Mouse (Mus musculus) CD4-positive, CD25-positive, alpha-beta regulatory T cell, adult 2 months (primary cell): ENCODE measurements around the gene Kif16b.
"Not testable (repeated sequence)": the region's sequence is repeated elsewhere in the genome, so short reads cannot be mapped to it uniquely, and the experiment has no call there.

Experiments
- DNase-seq: peaks from one replicate; pipeline ENCODE4 v3.0.0-alpha.2; 2012; ENCODE audit warnings: low read depth, low spot score

Gene Kif16b

DNA sequence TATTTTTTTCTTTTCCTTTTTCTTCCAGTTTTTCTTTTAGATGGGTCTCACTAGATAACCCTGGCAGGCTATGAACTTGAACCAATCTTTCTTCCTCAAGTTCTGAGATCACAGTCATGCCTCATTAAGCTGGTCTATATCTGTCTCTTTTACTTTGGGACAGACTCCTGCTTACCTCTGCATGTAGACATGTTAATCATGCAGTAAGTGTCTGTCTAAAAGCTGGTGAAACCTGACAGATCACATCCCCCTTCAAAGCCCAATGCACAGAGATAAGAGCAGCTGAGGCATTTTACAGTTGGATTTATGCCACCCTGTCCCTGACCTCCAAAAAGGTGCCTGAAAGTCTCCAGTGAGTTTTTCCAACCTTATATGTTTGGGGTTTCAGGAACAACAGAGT lies 310.4 kb downstream of the Kif16b start:
- no peak for DNase-seq

DNA sequence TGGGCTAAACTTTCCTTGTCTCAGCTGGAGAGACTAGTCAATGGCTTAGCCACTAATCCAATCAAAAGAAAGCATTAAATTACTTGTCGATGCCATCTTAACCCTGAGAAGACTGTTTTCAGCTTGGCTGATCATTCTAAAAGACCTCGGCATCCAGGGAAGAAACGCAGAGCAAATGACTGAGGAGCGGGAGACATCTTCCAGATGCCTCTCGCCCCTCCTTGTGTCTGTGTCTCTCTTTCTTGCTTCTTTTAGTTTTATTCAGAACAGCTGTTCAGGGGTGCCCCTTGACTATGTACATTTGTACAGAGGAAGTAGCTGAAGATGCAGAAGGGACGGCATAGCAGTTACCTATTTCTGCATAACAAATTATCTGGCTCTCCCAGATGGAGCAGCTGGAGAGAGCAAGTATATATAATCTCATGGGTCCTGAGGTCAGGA lies 311.0 kb downstream of the Kif16b start:
- no peak for DNase-seq

DNA sequence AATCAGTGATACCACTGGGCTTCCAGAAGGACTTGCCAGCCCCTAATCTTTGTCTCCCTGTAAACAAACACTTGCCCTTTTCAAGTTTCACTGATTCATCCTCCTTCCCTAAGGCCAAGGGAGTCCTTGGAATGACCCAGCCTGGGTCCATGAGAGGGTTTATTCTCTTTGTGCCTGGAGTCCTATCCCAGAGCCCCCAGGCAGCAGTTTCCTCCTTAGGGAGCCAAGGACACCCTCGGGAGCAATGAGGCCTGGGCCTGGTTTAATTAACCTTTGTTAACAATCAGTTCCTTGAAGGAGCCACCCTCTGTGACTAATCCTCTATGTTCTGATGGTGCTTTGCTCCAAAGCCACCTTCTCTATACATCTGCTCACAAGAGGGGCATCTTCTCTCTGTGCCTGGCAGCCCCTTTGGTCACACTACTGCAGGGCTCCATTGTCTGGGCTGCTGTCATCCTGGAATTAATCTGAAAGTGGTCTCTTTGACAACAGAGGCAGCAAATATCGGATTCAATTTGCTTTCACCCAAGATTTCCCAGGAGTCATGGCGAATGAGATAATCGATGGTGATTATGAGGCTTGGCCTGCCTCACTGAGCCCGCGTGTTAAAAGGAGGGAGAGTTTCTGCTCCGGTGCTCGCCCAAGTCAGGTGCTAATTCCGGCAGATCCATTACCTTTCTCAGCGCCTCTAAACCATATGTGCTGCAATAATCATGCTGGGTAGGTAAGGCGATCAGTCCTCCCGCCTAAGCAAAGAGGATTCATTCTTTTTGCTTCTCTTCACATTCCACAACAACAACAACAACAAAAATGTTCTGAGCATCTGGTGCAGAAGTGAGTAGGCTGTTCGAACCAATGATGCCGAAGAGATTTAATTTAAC lies 311.7 kb downstream of the Kif16b start:
- DNase-seq, result no peak

DNA sequence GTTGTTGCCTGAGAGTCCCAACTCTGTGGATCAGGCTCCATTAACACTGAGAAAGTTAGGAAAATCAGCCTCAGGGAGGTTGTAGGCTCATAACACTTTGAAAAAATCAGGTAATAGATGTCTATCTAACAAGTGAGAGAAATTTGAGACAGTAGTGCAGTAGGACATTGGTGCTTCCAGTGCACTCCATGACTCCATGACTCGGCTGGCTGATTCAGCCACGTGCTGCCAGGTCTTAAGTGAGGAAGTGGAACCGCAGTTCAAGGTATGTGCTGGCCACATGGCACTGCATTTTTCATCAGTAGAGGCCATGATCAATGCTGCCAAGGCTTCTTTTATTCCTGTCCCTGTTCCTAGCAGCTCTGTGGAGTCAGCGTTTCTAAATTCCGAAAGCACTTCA lies 315.5 kb downstream of the Kif16b start:
- DNase-seq, result no peak

DNA sequence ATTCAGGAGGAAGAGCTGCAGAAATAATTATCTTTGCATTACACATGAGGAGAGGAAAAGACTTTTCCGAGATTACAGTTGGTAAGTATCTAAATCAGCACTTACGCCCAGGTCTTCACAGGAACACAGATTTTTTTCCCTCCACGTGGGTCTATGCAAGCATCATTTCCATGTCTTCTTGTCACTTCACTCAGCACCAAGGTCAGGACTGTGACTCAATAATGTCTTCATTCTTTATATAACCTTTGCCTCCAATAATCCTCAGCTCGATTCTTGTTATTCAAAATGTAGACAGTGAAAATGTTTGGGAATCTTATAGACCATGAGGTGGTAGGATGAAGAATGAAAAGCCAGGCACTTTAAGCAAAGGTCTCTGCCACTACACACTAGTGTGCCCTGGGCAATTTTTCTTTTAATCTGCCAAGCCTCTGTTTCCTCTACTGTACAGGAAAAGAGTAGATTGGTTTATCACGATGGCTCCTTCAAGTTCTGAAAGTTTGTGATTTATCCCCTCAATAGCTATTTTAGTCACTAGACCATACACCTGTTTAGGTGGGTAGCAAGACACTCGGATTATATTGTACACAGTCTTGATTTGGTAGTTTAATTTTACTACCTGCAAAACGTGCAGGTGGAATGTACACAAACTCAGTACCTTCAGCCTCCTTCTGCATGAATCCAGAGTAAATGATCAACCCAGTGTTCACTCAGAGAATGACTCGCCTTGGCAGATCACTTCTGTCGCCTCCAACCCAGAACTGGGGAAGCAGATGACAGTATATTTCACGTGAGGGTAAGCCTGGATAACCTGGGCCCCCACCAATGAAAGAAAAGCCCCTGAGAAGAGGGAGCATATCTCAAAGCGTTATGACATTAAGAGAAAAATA lies 316.2 kb downstream of the Kif16b start:
- no peak for DNase-seq

DNA sequence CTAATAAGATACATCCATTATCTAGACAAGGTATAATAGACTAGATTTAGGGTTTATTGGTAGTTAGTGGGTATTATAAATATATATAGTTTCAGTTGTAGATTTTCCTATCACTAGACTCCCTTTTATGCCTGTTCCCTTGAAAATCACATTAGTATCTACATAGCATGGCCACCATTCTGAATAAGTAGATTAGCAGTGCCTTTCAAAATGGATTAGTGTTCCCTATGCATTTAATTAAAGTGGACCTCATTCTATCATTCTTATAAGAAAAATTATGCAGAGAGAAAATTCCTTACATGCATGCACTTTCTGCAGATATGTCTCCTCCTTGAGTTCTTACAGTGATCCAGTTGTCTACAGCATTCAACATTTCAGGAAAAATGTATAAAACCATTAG lies 320.9 kb downstream of the Kif16b start:
- no peak for DNase-seq

DNA sequence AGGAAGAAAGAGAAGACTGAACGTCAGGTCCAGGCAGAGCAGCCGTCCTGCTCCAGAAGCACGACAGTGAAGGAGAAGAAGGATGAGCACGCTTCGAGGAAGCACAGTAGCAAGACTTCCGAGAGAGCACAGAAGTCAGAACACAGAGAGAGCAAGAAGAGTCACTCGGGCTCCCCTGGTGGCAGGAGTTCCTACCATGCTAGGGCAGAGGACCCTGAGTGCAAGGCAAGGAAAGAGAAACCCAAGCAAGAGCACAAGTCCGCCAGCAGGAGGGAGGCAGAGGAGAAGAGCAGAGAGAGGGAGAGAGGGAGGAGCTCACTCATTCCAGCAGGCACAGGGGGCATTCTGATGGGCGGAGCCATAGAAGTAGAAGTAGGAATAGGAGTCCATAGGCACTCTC lies 323.9 kb downstream of the Kif16b start:
- DNase-seq, result not testable (repeated sequence)

DNA sequence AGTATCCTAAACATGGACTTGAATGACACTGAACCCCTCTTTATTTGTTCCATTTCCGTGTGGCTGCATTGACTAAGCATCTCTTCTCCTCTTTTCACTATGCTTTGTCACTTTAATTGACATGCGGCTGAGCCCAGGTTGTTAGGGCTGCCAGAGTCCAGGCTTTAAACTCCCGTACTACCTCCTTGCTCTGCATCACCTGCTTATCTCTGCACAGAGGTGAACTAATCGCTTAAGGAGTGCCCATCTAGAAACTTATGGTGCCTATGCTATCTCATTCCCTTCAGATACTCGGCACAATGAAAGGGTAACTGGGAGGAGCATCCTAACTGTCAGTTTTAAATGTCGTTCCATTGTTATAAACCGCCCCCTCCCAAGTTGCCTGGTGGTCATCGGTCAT lies 331.6 kb downstream of the Kif16b start:
- DNase-seq, result no peak
